Mouse (Mus musculus) CD4-positive naive resting alpha-beta T cell, adult 76 days (primary cell): ENCODE measurements around the gene Dtx2. TPM values are rescaled to one million over a fixed set of nuclear protein-coding genes. Genes with fewer than 3 reads are reported as not detected.

Source experiments
- total RNA-seq: library from RNA; stranded (reverse); gene quantifications from one replicate; pipeline ENCODE4 v1.2.4, GENCODE M21; 2023

Gene Dtx2
- total RNA-seq, result 30.5 TPM

DNA sequence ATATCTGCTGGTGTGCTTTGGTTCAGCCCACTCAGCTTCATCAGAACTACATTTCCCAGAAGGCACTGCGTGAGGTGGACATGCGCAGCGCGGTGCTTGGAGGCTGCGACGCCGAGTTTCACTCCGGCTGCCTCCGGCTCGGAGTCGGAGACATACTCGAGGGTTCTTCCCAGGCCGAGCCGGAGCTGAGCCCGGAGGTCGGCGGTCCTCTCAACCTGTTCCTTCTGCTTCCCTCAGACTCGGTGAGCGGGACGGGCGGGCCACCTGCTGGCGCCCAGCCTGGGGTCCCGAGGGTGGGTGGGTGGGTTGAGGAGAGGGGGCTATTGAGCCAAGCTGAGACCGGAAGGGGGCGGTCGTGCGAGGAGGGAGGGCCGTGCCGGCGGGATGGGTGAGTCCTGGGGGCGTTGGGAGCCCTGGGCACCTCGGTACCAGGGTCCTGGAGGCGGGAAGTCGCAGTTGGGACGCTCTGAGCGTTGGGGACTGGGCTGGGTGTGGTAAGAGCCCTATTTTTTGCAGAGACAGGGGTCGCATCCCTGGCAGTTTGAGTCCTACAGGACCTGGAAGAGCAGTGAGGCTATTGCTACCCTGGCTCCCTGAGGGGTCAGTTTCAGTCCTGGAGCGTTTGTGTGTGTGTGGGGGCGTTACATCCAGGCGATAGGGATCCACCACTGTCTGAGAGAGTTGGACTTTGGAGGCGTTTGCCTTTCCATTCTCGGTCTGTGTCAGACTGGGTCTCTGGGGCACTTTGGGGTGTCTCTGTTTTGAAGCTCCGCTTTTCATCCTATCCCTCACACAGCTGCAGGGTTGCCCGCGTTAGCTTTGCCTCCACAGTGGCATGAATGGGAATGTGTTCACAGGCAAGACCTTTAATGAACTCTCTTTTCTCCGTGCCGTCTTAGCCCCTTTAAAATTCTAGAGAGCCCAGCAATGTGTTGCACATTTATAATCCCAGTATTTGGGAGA is at the start of gene Dtx2:
Dtx2 (plus strand) TSS at position 76 of the 963 bp plus-strand sequence.

DNA sequence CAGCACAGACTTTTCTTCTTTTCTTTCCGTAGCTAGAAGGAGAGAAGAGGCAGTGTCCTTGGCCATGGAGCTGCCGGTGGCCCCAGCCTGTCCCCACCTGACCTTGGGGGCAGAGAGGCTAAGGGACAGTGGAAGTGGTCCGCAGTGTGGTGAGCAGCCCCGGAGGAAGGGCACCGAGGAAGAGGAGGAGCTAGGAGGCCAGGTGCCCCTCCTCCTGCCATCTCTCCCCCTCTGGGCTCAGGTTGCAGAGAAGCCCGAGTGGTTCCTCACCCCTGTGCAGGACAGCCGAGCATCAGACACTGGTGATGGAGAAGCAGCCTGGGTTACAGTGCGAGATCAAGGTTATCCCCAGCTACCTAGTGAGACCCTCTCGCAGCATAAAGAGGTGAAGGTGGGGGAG is 20.2 kb upstream of the Dtx2 start, which contains the start of gene Ssc4d:
Ssc4d (minus strand) TSS at position 167 of the 400 bp plus-strand sequence.

DNA sequence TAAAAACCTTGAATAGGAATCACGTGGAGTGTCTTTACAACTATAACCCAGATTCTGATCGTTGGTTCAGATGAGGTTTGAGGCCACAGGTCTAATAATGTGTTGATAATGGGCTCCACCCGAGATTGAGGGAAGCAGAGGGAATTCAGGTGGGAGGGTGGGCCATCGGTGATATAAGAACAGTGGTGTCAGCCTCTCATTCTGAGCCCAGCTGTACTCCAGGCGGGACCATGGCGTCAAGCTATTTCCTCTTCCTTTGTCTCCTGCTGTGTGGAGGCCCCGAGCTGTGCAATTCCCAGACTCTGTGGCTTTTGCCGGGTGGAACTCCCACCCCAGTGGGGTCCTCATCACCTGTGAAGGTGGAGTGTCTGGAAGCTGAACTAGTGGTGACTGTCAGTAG is 14.7 kb upstream of the Dtx2 start, which contains the start of gene Zp3:
Zp3 (plus strand) TSS at position 196 of the 400 bp plus-strand sequence.

DNA sequence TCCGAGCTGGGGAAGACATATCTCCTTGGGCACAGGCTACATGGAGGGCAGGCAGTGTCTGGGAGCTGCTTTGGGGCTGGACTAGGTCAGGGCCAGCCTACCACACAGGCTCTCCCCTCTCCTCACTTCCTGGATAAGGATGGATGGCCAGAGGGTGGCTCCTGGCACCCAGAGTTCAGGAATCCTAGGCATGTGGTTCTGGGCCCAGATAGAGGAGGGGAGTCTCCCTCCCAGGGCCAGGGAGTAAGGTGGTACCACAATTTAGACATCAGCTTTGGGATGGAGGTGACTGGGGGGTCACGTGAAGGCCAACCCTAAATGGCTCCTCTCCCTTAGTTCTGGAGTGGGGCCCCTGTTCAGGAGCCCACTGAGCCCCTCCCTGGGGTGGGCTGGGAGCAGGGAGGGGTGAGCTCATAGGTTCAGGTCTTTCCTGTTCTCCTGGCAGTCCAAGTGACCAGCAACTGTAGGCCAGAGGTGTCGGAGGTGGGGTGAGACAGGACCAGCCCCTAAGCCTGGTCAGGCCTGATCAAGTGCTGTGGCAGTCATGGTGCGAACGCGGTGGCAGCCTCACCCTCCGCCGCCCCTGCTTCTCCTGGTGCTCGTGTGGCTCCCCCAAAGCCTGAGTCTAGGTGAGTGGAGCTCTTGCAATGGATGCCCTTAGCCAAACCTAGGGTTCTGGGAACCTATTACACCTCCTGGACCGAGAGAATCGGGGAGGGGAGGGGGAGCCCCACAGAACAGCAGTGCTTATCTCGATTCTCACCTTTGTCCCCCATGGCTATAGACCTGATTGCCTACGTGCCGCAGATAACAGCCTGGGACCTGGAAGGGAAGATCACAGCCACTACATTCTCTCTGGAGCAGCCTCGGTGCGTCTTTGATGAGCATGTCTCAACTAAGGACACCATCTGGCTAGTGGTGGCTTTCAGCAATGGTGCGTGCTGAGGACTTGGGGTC is 43.9 kb downstream of the Dtx2 start, which contains the start of gene Upk3b:
Upk3b (plus strand) TSS at position 239 of the 957 bp plus-strand sequence.

DNA sequence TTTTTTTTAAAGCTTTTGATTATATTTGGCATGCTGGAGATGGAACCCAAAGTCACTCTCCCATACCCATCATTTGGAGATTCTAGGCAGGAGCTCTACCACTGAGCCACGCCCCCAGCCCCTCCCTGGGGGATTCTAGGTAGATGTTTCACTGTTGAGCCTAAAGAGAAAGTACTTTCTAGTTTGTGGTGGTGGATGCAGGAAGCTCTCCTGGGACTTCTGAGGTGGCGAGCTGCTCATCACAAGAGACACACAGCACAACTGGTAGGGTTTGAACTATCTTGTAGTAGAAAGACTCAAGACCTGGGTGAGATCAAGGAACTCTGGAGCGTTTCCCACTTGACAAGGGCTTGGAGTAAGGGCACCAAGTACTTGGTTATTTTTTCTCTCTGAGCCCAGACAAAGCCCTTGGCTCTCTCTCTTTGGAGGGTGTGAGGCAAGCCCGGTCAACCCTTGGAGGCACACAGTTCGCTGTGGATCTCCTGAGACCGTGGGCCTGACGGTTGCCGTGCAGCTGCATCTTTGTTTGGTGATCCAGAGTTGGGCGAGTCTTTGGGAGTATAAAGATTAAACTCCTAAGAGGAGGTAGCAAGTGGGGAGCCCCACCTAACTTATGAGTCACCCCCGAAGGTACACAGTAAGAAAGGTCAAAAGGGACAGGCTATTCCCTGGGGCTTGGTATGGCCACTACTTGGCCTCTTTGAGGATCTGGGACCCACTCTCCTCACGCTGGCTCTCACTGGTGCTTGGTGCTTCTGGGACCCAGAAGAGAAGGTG is 59.9 kb downstream of the Dtx2 start, which contains the start of gene Upk3bl:
Upk3bl (plus strand) TSS at position 192 of the 777 bp plus-strand sequence.

Other genes with a start within 250 kb of the Dtx2 start
- gene Styxl1, start 216.4 kb upstream of the Dtx2 start, total RNA-seq, result not detected
- gene Mdh2, start 216.3 kb upstream of the Dtx2 start, total RNA-seq, result 177 TPM
- not detected for gene Srrm3, start 187.9 kb upstream of the Dtx2 start, total RNA-seq
- 0.67 TPM for gene Hspb1, start 106.9 kb upstream of the Dtx2 start, total RNA-seq
- 54.6 TPM for gene Ywhag, start 60.2 kb upstream of the Dtx2 start, total RNA-seq
- not detected for gene Ssc4d, start 20.3 kb upstream of the Dtx2 start, total RNA-seq
- gene Zp3, start 14.7 kb upstream of the Dtx2 start, total RNA-seq, result not detected
- not detected for gene Upk3b, start 43.7 kb downstream of the Dtx2 start, total RNA-seq
- gene Upk3bl, start 59.7 kb downstream of the Dtx2 start, total RNA-seq, result not detected
- gene Rasa4, start 89.1 kb downstream of the Dtx2 start, total RNA-seq, result 8.0 TPM
- gene Polr2j, start 121.8 kb downstream of the Dtx2 start, total RNA-seq, result 44.6 TPM
- gene Lrwd1, start 141.3 kb downstream of the Dtx2 start, total RNA-seq, result 41.4 TPM
- 24.5 TPM for gene Alkbh4, start 141.3 kb downstream of the Dtx2 start, total RNA-seq
- 168 TPM for gene Orai2, start 175.9 kb downstream of the Dtx2 start, total RNA-seq
- 29.5 TPM for gene Prkrip1, start 204.2 kb downstream of the Dtx2 start, total RNA-seq